Mouse (Mus musculus): ENCODE measurements around the gene Tm9sf4. TPM values are rescaled to one million over a fixed set of nuclear protein-coding genes. Genes with fewer than 3 reads are reported as not detected.

The Tm9sf4 gene
- polyA plus RNA-seq, 1 experiment from 2014 or later, result 67.9 TPM

DNA sequence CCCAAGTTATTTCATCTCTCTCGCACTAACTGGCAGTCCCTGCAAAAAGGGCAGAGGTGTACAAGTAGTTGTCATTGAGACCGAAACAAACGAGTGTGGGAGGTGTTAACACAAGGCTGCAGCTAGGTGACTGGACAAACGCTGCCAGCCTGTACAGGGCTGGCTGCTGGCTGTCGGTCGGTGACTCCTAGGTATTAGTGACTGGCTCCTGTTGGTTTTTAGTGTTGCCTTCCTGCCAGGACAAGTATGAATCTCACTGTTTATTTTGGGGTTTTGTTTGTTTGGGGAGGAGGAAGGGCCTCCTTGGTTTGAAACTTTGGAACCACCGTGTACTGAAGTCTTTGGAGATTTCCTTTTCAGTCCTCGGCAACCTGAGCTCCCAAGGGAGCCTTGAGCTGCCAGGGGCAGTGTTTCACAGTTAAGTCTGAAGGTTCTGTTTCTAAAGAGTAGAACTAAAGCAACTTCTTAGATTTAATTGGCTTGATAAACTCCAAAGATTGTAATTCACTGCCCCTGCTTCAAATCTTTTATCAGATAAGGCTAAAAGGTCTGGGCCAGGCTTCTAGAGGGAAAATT, 15.0 kb downstream of the Tm9sf4 start:
- no peak for ATAC-seq (ENCODE audit: insufficient number of reproducible peaks, insufficient read depth, low FRiP score, low read depth)
- H3K27me3 ChIP-seq (ENCODE audit: control insufficient read depth, insufficient read depth, low read length), result no peaks in the 10 kb centered on the region
- H3K36me3 ChIP-seq (ENCODE audit: control insufficient read depth, insufficient read depth, low read length), result peaks cover 22% of the 10 kb centered on the region
- WGBS, result 60% methylated on average over 8 of the region's 8 CpGs
- H3K9me3 ChIP-seq (ENCODE audit: control insufficient read depth, low read length), result no peaks in the 10 kb centered on the region
- no peak overlapping the region for H3K9ac ChIP-seq (ENCODE audit: low read length)
- no peaks in the 10 kb centered on the region for H3K4me1 ChIP-seq (ENCODE audit: control insufficient read depth in 2 of 2, insufficient read depth in 2 of 2, low read length in 2 of 2)
- H3K27ac ChIP-seq (replicated peaks in 1 of 2; ENCODE audit: control insufficient read depth in 1 of 2, insufficient read depth in 1 of 2, low read depth in 2 of 2, low read length in 2 of 2), result no peak overlapping the region
- no peak overlapping the region for H3K4me3 ChIP-seq (ENCODE audit: control insufficient read depth in 1 of 2, insufficient read depth in 1 of 2, low read depth in 1 of 2, low read length in 2 of 2)
- H3K4me2 ChIP-seq (ENCODE audit: low read length), result no peak overlapping the region

DNA sequence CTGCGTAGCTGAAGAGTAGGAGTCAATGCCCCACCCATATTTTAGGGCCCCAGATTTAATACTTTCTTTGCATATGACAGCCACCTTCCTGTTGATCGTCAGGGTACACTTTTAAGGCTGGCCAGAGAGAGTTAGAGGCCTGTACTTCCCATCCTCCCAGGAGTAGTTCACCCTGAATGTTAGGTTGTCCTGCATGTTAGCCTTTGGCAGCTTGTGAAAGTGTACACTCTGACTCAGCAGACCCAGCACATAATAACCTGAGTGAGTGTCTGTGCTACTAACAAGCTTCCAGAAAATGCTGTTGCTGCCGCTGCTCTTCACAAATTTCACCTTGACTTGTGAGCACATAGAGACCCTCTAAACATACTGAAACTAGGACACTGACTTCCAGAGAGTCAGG, 16.1 kb downstream of the Tm9sf4 start:
- Histone ChIP-seq H3K4me1 (ENCODE audit: control insufficient read depth in 2 of 2, insufficient read depth in 2 of 2, low read length in 2 of 2) (no peaks in the 10 kb centered on the region), H3K27ac (replicated peaks in 1 of 2; ENCODE audit: control insufficient read depth in 1 of 2, insufficient read depth in 1 of 2, low read depth in 2 of 2, low read length in 2 of 2) (no peak overlapping the region), H3K9ac (ENCODE audit: low read length) (no peak overlapping the region), H3K4me3 (ENCODE audit: control insufficient read depth in 1 of 2, insufficient read depth in 1 of 2, low read depth in 1 of 2, low read length in 2 of 2) (no peak overlapping the region), H3K4me2 (ENCODE audit: low read length) (no peak overlapping the region), H3K9me3 (ENCODE audit: control insufficient read depth, low read length) (no peaks in the 10 kb centered on the region), H3K27me3 (ENCODE audit: control insufficient read depth, insufficient read depth, low read length) (no peaks in the 10 kb centered on the region), H3K36me3 (ENCODE audit: control insufficient read depth, insufficient read depth, low read length) (peaks cover 33% of the 10 kb centered on the region)
- 94% methylated on average over 3 of the region's 3 CpGs for WGBS
- no peak for ATAC-seq (ENCODE audit: insufficient number of reproducible peaks, insufficient read depth, low FRiP score, low read depth)

DNA sequence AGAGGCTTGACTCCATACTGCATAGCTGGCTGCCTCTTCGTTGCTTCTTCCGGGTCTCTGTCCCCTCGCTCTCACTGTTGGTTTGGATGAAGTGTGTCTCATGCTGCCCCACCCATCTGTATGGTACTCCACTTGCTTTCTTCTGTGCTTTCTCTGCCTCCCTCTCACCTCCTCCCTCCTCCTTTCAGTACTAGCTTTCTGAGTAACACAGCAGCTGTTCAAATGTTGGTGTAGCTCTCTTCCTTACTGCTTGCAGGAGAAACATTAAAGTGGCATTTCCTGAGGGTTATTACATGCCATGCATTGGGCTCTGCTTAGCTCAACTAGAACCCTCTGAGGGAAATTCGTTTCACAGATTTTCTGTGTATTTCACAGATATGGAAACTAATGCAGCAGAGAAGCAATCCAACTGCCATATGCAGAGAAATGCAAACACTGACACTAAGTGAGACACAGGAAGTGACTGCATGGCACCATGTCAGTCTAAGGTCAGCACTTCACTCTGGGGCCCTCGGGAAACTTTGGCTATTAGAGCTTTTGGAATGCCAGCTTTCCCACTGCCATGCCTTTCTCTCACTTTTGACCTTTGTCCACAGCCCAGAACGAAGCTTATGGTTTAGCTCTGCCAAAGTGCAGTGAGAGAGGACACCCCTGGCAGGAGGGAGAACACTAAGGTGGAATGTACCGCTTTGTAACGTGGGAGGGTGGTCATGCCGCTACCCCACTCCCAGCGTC, 18.2 kb downstream of the Tm9sf4 start:
- Histone ChIP-seq H3K9ac (ENCODE audit: low read length) (no peak overlapping the region), H3K27me3 (ENCODE audit: control insufficient read depth, insufficient read depth, low read length) (no peaks in the 10 kb centered on the region), H3K27ac (replicated peaks in 1 of 2; ENCODE audit: control insufficient read depth in 1 of 2, insufficient read depth in 1 of 2, low read depth in 2 of 2, low read length in 2 of 2) (no peak overlapping the region), H3K4me1 (ENCODE audit: control insufficient read depth in 2 of 2, insufficient read depth in 2 of 2, low read length in 2 of 2) (no peaks in the 10 kb centered on the region), H3K4me3 (ENCODE audit: control insufficient read depth in 1 of 2, insufficient read depth in 1 of 2, low read depth in 1 of 2, low read length in 2 of 2) (no peak overlapping the region), H3K4me2 (ENCODE audit: low read length) (no peak overlapping the region), H3K36me3 (ENCODE audit: control insufficient read depth, insufficient read depth, low read length) (peaks cover 54% of the 10 kb centered on the region), H3K9me3 (ENCODE audit: control insufficient read depth, low read length) (no peaks in the 10 kb centered on the region)
- 79% methylated on average over 10 of the region's 10 CpGs for WGBS
- ATAC-seq (ENCODE audit: insufficient number of reproducible peaks, insufficient read depth, low FRiP score, low read depth), result no peak

DNA sequence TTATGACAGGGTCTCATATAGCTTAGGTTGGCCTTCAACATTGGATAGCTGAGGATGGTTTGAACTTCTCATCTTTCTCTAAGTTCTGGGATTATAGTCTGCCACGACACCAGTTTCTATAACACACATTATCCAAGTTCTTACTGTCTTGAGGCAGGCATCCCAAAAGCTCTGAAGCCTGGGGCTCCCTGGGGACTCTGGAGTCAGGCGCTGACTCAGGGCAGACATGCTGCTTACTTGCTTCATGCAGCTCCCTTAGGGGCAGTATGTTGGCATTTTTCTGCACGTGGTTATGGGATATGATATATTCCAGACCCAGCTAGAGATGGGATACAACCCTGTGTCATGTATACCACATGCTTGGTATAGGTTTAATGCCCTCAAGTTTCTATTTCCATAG, 18.9 kb downstream of the Tm9sf4 start:
- H3K27me3 ChIP-seq (ENCODE audit: control insufficient read depth, insufficient read depth, low read length), result no peaks in the 10 kb centered on the region

GRCm38 (mm10) chr2:153186176-153186591, 25.1 kb downstream of the Tm9sf4 start:
- no peaks in the 10 kb centered on the region for H3K9me3 ChIP-seq (ENCODE audit: control insufficient read depth, low read length)
- H3K36me3 ChIP-seq (ENCODE audit: control insufficient read depth, insufficient read depth, low read length), result peaks cover 91% of the 10 kb centered on the region
- H3K27ac ChIP-seq (replicated peaks in 1 of 2; ENCODE audit: control insufficient read depth in 1 of 2, insufficient read depth in 1 of 2, low read depth in 2 of 2, low read length in 2 of 2), result peak overlapping the region in 1 of 2 experiments; percentile 20; a peak in 1 of 4 replicates
- no peak overlapping the region for H3K9ac ChIP-seq (ENCODE audit: low read length)
- no peak overlapping the region for H3K4me3 ChIP-seq (ENCODE audit: control insufficient read depth in 1 of 2, insufficient read depth in 1 of 2, low read depth in 1 of 2, low read length in 2 of 2)
- WGBS, result 32% methylated on average over 2 of the region's 2 CpGs
- no peaks in the 10 kb centered on the region for H3K27me3 ChIP-seq (ENCODE audit: control insufficient read depth, insufficient read depth, low read length)
- H3K4me2 ChIP-seq (ENCODE audit: low read length), result no peak overlapping the region
- ATAC-seq (ENCODE audit: insufficient number of reproducible peaks, insufficient read depth, low FRiP score, low read depth), result 0 out of 2 replicates have a peak, but pooled peaks have one; percentile 61
- peaks cover 8 to 22% of the 10 kb centered on the region in 2 experiments for H3K4me1 ChIP-seq (ENCODE audit: control insufficient read depth in 2 of 2, insufficient read depth in 2 of 2, low read length in 2 of 2)

More for the DNA sequence above, 18.9 kb downstream of the Tm9sf4 start:
- Histone ChIP-seq H3K9me3 (ENCODE audit: control insufficient read depth, low read length) (no peaks in the 10 kb centered on the region), H3K4me1 (ENCODE audit: control insufficient read depth in 2 of 2, insufficient read depth in 2 of 2, low read length in 2 of 2) (no peaks in the 10 kb centered on the region; a peak in 1 of 4 replicates), H3K27ac (replicated peaks in 1 of 2; ENCODE audit: control insufficient read depth in 1 of 2, insufficient read depth in 1 of 2, low read depth in 2 of 2, low read length in 2 of 2) (no peak overlapping the region), H3K4me3 (ENCODE audit: control insufficient read depth in 1 of 2, insufficient read depth in 1 of 2, low read depth in 1 of 2, low read length in 2 of 2) (no peak overlapping the region), H3K4me2 (ENCODE audit: low read length) (no peak overlapping the region), H3K36me3 (ENCODE audit: control insufficient read depth, insufficient read depth, low read length) (peaks cover 61% of the 10 kb centered on the region), H3K9ac (ENCODE audit: low read length) (no peak overlapping the region)
- no peak for ATAC-seq (ENCODE audit: insufficient number of reproducible peaks, insufficient read depth, low FRiP score, low read depth)
- 83% methylated on average over 3 of the region's 3 CpGs for WGBS

DNA sequence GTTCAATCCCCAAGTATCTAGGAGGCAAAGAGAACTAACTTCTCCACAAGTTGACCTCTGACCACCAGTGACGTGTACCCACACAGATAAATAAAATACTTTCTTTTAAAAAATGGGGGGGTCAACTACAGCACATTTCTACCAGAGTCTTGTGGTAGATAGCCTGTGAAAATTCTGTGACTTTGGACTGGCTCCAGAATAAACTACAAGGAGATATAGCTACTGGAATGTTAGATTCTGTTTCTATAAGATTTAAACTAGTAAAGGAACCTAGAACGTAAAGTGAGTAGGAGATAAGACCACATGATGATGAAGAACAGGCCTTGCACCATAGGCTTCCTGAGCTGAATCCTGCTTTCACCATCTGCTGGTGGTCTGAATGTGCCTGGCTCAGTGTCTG, 26.7 kb downstream of the Tm9sf4 start:
- ATAC-seq (ENCODE audit: insufficient number of reproducible peaks, insufficient read depth, low FRiP score, low read depth), result no peak
- Histone ChIP-seq H3K9ac (ENCODE audit: low read length) (no peak overlapping the region), H3K9me3 (ENCODE audit: control insufficient read depth, low read length) (no peaks in the 10 kb centered on the region), H3K27me3 (ENCODE audit: control insufficient read depth, insufficient read depth, low read length) (no peaks in the 10 kb centered on the region), H3K27ac (replicated peaks in 1 of 2; ENCODE audit: control insufficient read depth in 1 of 2, insufficient read depth in 1 of 2, low read depth in 2 of 2, low read length in 2 of 2) (no peak overlapping the region; a peak in 1 of 4 replicates), H3K36me3 (ENCODE audit: control insufficient read depth, insufficient read depth, low read length) (peaks cover 90% of the 10 kb centered on the region), H3K4me3 (ENCODE audit: control insufficient read depth in 1 of 2, insufficient read depth in 1 of 2, low read depth in 1 of 2, low read length in 2 of 2) (no peak overlapping the region), H3K4me1 (ENCODE audit: control insufficient read depth in 2 of 2, insufficient read depth in 2 of 2, low read length in 2 of 2) (peaks cover 8 to 22% of the 10 kb centered on the region in 2 experiments), H3K4me2 (ENCODE audit: low read length) (no peak overlapping the region)
- WGBS, result 65% methylated on average over 2 of the region's 2 CpGs

DNA sequence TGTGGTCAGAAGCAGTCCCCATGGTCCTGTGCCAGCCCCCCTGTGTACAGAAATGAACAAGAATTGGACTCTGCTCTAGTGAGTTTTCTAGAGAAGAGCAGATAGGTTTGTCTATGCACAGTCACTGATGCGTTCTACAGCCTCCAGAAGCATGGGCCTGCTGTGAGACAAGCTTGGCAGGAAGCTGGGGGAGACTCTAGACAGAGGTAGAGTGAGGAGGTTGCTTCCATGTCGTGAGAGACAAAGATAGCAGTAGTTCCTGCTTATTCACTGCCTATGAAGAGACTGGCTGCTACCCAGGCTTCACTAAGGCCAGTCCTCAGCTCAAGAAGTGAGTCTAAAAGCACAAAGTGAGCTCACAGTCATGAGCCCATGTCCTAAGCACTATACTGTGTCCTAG, 30.1 kb downstream of the Tm9sf4 start:
- H3K9me3 ChIP-seq (ENCODE audit: control insufficient read depth, low read length), result no peaks in the 10 kb centered on the region
- no peak overlapping the region for H3K9ac ChIP-seq (ENCODE audit: low read length)
- H3K27ac ChIP-seq (replicated peaks in 1 of 2; ENCODE audit: control insufficient read depth in 1 of 2, insufficient read depth in 1 of 2, low read depth in 2 of 2, low read length in 2 of 2), result no peak overlapping the region
- peaks cover 5 to 10% of the 10 kb centered on the region in 2 experiments; a peak in 3 of 4 replicates for H3K4me1 ChIP-seq (ENCODE audit: control insufficient read depth in 2 of 2, insufficient read depth in 2 of 2, low read length in 2 of 2)
- 83% methylated on average over 2 of the region's 2 CpGs for WGBS
- H3K4me3 ChIP-seq (ENCODE audit: control insufficient read depth in 1 of 2, insufficient read depth in 1 of 2, low read depth in 1 of 2, low read length in 2 of 2), result no peak overlapping the region
- H3K27me3 ChIP-seq (ENCODE audit: control insufficient read depth, insufficient read depth, low read length), result no peaks in the 10 kb centered on the region
- H3K36me3 ChIP-seq (ENCODE audit: control insufficient read depth, insufficient read depth, low read length), result peaks cover 91% of the 10 kb centered on the region
- H3K4me2 ChIP-seq (ENCODE audit: low read length), result no peak overlapping the region
- ATAC-seq (ENCODE audit: insufficient number of reproducible peaks, insufficient read depth, low FRiP score, low read depth), result no peak

Data from heart, embryonic 14.5 days (tissue).